Mouse (Mus musculus): ENCODE data around the gene Lrrc27. TPM values are rescaled to one million over a fixed set of nuclear protein-coding genes. Genes with fewer than 3 reads are reported as not detected.

Lrrc27 gene
- polyA plus RNA-seq, 1 experiment from 2014 or later: 5.1 TPM

DNA sequence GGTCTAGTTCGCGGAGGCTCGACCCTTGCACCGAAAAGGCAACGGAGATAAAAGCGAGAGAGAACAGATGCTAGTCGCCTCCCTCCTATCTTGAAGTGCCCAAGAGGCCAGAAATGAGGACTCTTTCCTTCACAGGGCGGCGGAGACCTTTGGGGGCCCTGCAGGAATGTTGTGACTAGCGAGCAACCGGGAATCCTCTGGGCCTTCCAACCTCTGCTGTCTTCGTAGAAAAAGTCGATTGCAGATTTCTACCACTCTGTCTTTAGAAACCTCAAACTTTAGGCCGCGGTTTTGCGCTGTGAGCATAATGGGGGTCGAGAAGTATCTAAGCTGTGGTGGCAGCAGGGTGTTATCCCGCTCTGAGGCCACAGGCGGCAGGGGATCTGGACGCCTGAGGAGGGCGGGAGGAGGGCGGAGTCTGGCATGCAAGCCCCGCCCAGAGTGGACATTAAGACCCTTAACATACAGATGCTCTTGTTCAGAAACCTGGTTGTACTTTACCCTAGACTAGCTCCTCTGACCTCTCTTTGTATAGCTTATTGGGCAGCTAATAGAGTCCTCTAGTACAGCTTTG, 24.1 kb upstream of the Lrrc27 start:
- no peaks in the 10 kb centered on the region for H3K9me3 ChIP-seq (ENCODE audit: control insufficient read depth, low read length)
- no peaks in the 10 kb centered on the region for H3K4me1 ChIP-seq (replicated peaks; ENCODE audit: control insufficient read depth, insufficient read depth)
- 1% methylated on average over 23 of the region's 23 CpGs for WGBS
- H3K27me3 ChIP-seq (ENCODE audit: control insufficient read depth, insufficient read depth, low read length): no peaks in the 10 kb centered on the region
- no peak overlapping the region; the same call in 1 of the 2 replicates for H3K27ac ChIP-seq (replicated peaks)
- peak overlapping the region; percentile 98 for H3K4me2 ChIP-seq (replicated peaks; ENCODE audit: low read depth)
- H3K9ac ChIP-seq (ENCODE audit: low read length): peak overlapping the region; percentile 52
- DNase-seq (ENCODE audit: low spot score) (peak; percentile 29), ATAC-seq (ENCODE audit: low FRiP score, low TSS enrichment) (peak; percentile 78; the same call in 1 of the 2 replicates)
- H3K36me3 ChIP-seq (ENCODE audit: control insufficient read depth, insufficient read depth, low read length): no peaks in the 10 kb centered on the region
- no peak for TF ChIP-seq EP300 (optimal IDR thresholded peaks at IDR 0.05)
- peak; percentile 53 for TF ChIP-seq CTCF (IDR thresholded peaks at IDR 0.05; ENCODE audit: low read depth)
- H3K4me3 ChIP-seq (ENCODE audit: low read depth, low read length): peak overlapping the region; percentile 68

DNA sequence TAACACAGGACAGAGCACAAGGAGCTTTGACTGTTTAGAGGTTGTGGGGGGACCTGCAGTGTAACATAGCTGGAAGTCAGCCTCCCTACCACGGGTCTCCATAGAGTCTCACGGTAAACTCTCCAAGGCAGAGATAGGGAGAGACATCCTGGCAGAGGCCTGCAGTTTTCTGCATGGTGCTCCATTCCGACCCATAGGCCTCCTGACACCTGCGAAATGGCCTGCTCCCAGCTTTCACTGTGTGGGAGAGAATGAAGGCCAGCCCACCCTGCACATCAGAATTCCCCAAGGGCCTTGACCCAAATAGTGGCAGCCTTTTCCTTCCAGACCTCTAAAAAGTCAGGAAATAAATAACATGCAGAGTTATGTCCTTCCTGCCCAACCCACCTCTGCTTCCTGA, 22.2 kb upstream of the Lrrc27 start:
- Histone ChIP-seq H3K4me1 (replicated peaks; ENCODE audit: control insufficient read depth, insufficient read depth) (no peaks in the 10 kb centered on the region), H3K27ac (replicated peaks) (no peak overlapping the region), H3K36me3 (ENCODE audit: control insufficient read depth, insufficient read depth, low read length) (no peaks in the 10 kb centered on the region), H3K4me3 (ENCODE audit: low read depth, low read length) (no peak overlapping the region), H3K9me3 (ENCODE audit: control insufficient read depth, low read length) (no peaks in the 10 kb centered on the region), H3K27me3 (ENCODE audit: control insufficient read depth, insufficient read depth, low read length) (no peaks in the 10 kb centered on the region), H3K4me2 (replicated peaks; ENCODE audit: low read depth) (no peak overlapping the region), H3K9ac (ENCODE audit: low read length) (no peak overlapping the region)
- no peak for ATAC-seq (ENCODE audit: low FRiP score, low TSS enrichment)
- DNase-seq (ENCODE audit: low spot score): no peak
- 89% methylated on average over 4 of the region's 4 CpGs for WGBS
- no peak for TF ChIP-seq CTCF (IDR thresholded peaks at IDR 0.05; ENCODE audit: low read depth)
- TF ChIP-seq EP300 (optimal IDR thresholded peaks at IDR 0.05): no peak

DNA sequence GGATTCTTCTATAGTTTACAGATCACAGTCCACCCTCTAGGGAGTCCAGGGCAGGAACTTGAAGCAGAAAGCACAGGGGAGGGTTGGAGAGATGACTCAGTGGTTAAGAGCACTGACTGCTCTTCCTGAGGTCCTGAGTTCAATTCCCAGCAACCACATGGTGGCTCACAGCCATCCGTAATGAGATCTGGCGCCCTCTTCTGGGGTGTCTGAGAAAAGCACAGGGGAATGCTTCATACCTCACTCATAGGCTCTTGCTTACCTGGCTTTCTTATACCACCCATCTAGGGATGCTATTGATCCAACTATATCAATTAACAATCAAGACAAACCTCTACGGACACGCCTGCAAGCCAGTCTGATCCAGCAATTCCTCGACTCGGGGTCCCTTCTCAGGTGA, 21.2 kb upstream of the Lrrc27 start:
- no peak overlapping the region for H3K4me3 ChIP-seq (ENCODE audit: low read depth, low read length)
- WGBS: 70% methylated on average over 6 of the region's 6 CpGs
- DNase-seq (ENCODE audit: low spot score): no peak
- H3K4me2 ChIP-seq (replicated peaks; ENCODE audit: low read depth): no peak overlapping the region
- ATAC-seq (ENCODE audit: low FRiP score, low TSS enrichment): no peak
- H3K4me1 ChIP-seq (replicated peaks; ENCODE audit: control insufficient read depth, insufficient read depth): no peaks in the 10 kb centered on the region
- H3K27ac ChIP-seq (replicated peaks): no peak overlapping the region
- no peaks in the 10 kb centered on the region for H3K36me3 ChIP-seq (ENCODE audit: control insufficient read depth, insufficient read depth, low read length)
- H3K9ac ChIP-seq (ENCODE audit: low read length): no peak overlapping the region
- no peaks in the 10 kb centered on the region for H3K9me3 ChIP-seq (ENCODE audit: control insufficient read depth, low read length)
- H3K27me3 ChIP-seq (ENCODE audit: control insufficient read depth, insufficient read depth, low read length): no peaks in the 10 kb centered on the region
- TF ChIP-seq CTCF (IDR thresholded peaks at IDR 0.05; ENCODE audit: low read depth): peak; percentile 45
- no peak for TF ChIP-seq EP300 (optimal IDR thresholded peaks at IDR 0.05)

DNA sequence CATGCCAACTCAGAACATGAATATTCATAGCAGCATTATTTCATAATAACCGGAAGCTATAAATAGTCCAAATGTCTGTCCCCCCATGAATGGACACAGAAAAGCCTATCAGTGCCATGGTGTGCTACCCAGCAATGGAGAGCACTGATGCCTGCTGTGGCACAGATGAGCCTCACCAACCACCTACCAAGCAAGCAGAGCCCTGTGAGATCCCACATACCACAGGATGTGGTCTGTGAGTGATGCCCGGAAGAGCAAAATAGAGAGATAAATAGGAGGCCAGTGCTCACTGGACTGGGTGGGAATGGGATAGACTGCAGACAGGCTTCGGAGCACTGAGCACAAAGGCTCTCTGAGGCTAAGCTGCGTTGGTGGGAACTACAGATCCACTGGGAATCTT, 15.8 kb upstream of the Lrrc27 start:
- Histone ChIP-seq H3K4me1 (replicated peaks; ENCODE audit: control insufficient read depth, insufficient read depth) (no peaks in the 10 kb centered on the region), H3K27me3 (ENCODE audit: control insufficient read depth, insufficient read depth, low read length) (no peaks in the 10 kb centered on the region), H3K9me3 (ENCODE audit: control insufficient read depth, low read length) (no peaks in the 10 kb centered on the region), H3K27ac (replicated peaks) (no peak overlapping the region), H3K9ac (ENCODE audit: low read length) (no peak overlapping the region), H3K4me2 (replicated peaks; ENCODE audit: low read depth) (no peak overlapping the region), H3K4me3 (ENCODE audit: low read depth, low read length) (no peak overlapping the region), H3K36me3 (ENCODE audit: control insufficient read depth, insufficient read depth, low read length) (no peaks in the 10 kb centered on the region)
- TF ChIP-seq EP300 (optimal IDR thresholded peaks at IDR 0.05): no peak
- TF ChIP-seq CTCF (IDR thresholded peaks at IDR 0.05; ENCODE audit: low read depth): no peak
- ATAC-seq (ENCODE audit: low FRiP score, low TSS enrichment) (no peak), DNase-seq (ENCODE audit: low spot score) (no peak)
- 67% methylated on average over 4 of the region's 4 CpGs for WGBS

- no peak overlapping the region for H3K9ac ChIP-seq (ENCODE audit: low read length)
- no peak for TF ChIP-seq EP300 (optimal IDR thresholded peaks at IDR 0.05)
- peak; percentile 89 for TF ChIP-seq CTCF (IDR thresholded peaks at IDR 0.05; ENCODE audit: low read depth)
- H3K9me3 ChIP-seq (ENCODE audit: control insufficient read depth, low read length): no peaks in the 10 kb centered on the region
- no peaks in the 10 kb centered on the region for H3K27me3 ChIP-seq (ENCODE audit: control insufficient read depth, insufficient read depth, low read length)
- no peak overlapping the region for H3K27ac ChIP-seq (replicated peaks)
- peak; percentile 54; the same call in 1 of the 2 replicates for ATAC-seq (ENCODE audit: low FRiP score, low TSS enrichment)
- peak; percentile 62 for DNase-seq (ENCODE audit: low spot score)
- H3K4me3 ChIP-seq (ENCODE audit: low read depth, low read length): no peak overlapping the region
- 32% methylated on average over 7 of the region's 7 CpGs for WGBS
- no peaks in the 10 kb centered on the region for H3K4me1 ChIP-seq (replicated peaks; ENCODE audit: control insufficient read depth, insufficient read depth)
- no peak overlapping the region for H3K4me2 ChIP-seq (replicated peaks; ENCODE audit: low read depth)
- no peaks in the 10 kb centered on the region for H3K36me3 ChIP-seq (ENCODE audit: control insufficient read depth, insufficient read depth, low read length)
Measured at GRCm38 (mm10) chr7:139200108-139200507, 12.7 kb upstream of the Lrrc27 start.

DNA sequence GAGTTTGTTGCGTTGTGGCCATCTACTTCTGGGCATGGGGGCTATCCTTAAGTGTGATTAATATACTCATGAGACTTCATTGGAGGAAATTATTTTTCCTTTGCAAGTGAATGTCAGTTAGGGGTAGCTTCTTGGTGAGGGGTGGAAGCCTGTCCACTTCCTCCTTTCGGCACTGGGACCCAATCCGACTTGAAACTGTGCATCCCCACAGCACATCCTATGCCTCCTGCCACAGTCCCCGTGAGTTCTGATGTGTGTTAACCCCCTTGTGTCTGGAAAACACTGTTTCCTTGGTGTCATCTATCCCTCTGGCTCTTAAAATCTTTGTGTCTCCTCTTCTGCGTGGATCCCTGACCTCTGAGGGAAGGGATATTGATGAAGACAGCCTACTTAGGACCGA, 11.6 kb upstream of the Lrrc27 start:
- Histone ChIP-seq H3K36me3 (ENCODE audit: control insufficient read depth, insufficient read depth, low read length) (no peaks in the 10 kb centered on the region), H3K4me1 (replicated peaks; ENCODE audit: control insufficient read depth, insufficient read depth) (no peaks in the 10 kb centered on the region), H3K4me3 (ENCODE audit: low read depth, low read length) (no peak overlapping the region), H3K27me3 (ENCODE audit: control insufficient read depth, insufficient read depth, low read length) (no peaks in the 10 kb centered on the region), H3K9ac (ENCODE audit: low read length) (no peak overlapping the region), H3K4me2 (replicated peaks; ENCODE audit: low read depth) (no peak overlapping the region), H3K27ac (replicated peaks) (no peak overlapping the region), H3K9me3 (ENCODE audit: control insufficient read depth, low read length) (no peaks in the 10 kb centered on the region)
- TF ChIP-seq EP300 (optimal IDR thresholded peaks at IDR 0.05) (no peak), CTCF (IDR thresholded peaks at IDR 0.05; ENCODE audit: low read depth) (no peak)
- DNase-seq (ENCODE audit: low spot score) (no peak), ATAC-seq (ENCODE audit: low FRiP score, low TSS enrichment) (no peak)
- WGBS: 57% methylated on average over 6 of the region's 6 CpGs
